Mouse (Mus musculus) myocyte (in vitro differentiated cells): ENCODE data around the gene Epc2. TPM values are rescaled to one million over a fixed set of nuclear protein-coding genes. Genes with fewer than 3 reads are reported as not detected.

Experiments
- H3K27me3 ChIP-seq: one replicate; pipeline ENCODE4 v1.6.1; 2011; ENCODE audit not compliant: control insufficient read depth, insufficient read depth, insufficient read length
- H3K36me3 ChIP-seq: one replicate; pipeline ENCODE4 v1.6.1; 2011; ENCODE audit not compliant: control insufficient read depth, insufficient read depth
- H3K4me2 ChIP-seq: one replicate; pipeline ENCODE4 v1.6.1; 2011; ENCODE audit warnings: low read depth, control low read depth
- H3K4me3 ChIP-seq: one replicate; pipeline ENCODE4 v1.5.1; 2011; ENCODE audit warnings: mild to moderate bottlenecking, control low read depth, moderate library complexity
- H3K79me2 ChIP-seq: one replicate; pipeline ENCODE4 v1.6.1; 2011; ENCODE audit not compliant: control insufficient read depth, insufficient read depth
- H3ac ChIP-seq: one replicate; pipeline ENCODE4 v1.6.1; 2011; ENCODE audit not compliant: control insufficient read depth, insufficient read length
- CEBPB ChIP-seq: IDR thresholded peaks from 2 replicates; pipeline ENCODE4 v1.6.1; 2011; ENCODE audit warnings: mild to moderate bottlenecking, moderate library complexity; ENCODE audit not compliant: poor library complexity, insufficient read depth, severe bottlenecking
- E2F4 ChIP-seq: IDR thresholded peaks from one replicate; pipeline ENCODE4 v1.6.1; 2011; ENCODE audit warnings: mild to moderate bottlenecking, control low read depth, moderate library complexity; ENCODE audit not compliant: insufficient read depth
- MAX ChIP-seq: IDR thresholded peaks from one replicate; pipeline ENCODE4 v1.6.1; 2011; ENCODE audit warnings: low read depth, mild to moderate bottlenecking, control low read depth
- MYOD1 ChIP-seq, 3 experiments: IDR thresholded peaks; one replicate each; pipeline ENCODE4 v1.6.1; 2011; ENCODE audit warnings: control low read depth in 2 of 3, low read depth in 2 of 3, mild to moderate bottlenecking in 2 of 3, moderate library complexity in 1 of 3; ENCODE audit not compliant: insufficient read length in 2 of 3, control insufficient read depth in 1 of 3
- MYOG ChIP-seq, 3 experiments: IDR thresholded peaks; one replicate each; pipeline ENCODE4 v1.6.1; 2011; ENCODE audit warnings: control low read depth in 2 of 3, low read depth in 2 of 3, mild to moderate bottlenecking in 2 of 3; ENCODE audit not compliant: insufficient read length in 2 of 3, control insufficient read depth in 1 of 3, insufficient read depth in 1 of 3
- POLR2A ChIP-seq: IDR thresholded peaks from one replicate; pipeline ENCODE4 v1.6.1; 2011; ENCODE audit warnings: low read depth, mild to moderate bottlenecking, control low read depth, moderate library complexity; ENCODE audit not compliant: insufficient read length
- POLR2AphosphoS2 ChIP-seq: IDR thresholded peaks from one replicate; pipeline ENCODE4 v1.6.1; 2011; ENCODE audit warnings: low read depth, control low read depth; ENCODE audit not compliant: insufficient read length
- REST ChIP-seq: IDR thresholded peaks from one replicate; pipeline ENCODE4 v1.6.1; 2011; ENCODE audit warnings: mild to moderate bottlenecking, control low read depth, moderate library complexity; ENCODE audit not compliant: insufficient read depth, insufficient read length
- SRF ChIP-seq: IDR thresholded peaks from one replicate; pipeline ENCODE4 v1.6.1; 2011; ENCODE audit warnings: low read depth; ENCODE audit not compliant: control insufficient read depth, insufficient read length
- TCF12 ChIP-seq: IDR thresholded peaks from one replicate; pipeline ENCODE4 v1.6.1; 2011; ENCODE audit warnings: mild to moderate bottlenecking, control low read depth; ENCODE audit not compliant: poor library complexity, insufficient read depth, severe bottlenecking
- TCF3 ChIP-seq: IDR thresholded peaks from one replicate; pipeline ENCODE4 v1.6.1; 2011; ENCODE audit warnings: low read depth, control low read depth; ENCODE audit not compliant: insufficient read length
- USF1 ChIP-seq: IDR thresholded peaks from one replicate; pipeline ENCODE4 v1.6.1; 2011; ENCODE audit warnings: low read depth, mild to moderate bottlenecking, control low read depth, moderate library complexity
- polyA plus RNA-seq: library from polyadenylated mRNA; unstranded; fragments of >200 nt; fragmentation: generic; extraction: Trizol; gene quantifications from one replicate; pipeline ENCODE4 v1.2.1, GENCODE M21; 2012; ENCODE audit warnings: missing spikeins

The Epc2 gene
- polyA plus RNA-seq, 1 experiment = 4.5 TPM

DNA sequence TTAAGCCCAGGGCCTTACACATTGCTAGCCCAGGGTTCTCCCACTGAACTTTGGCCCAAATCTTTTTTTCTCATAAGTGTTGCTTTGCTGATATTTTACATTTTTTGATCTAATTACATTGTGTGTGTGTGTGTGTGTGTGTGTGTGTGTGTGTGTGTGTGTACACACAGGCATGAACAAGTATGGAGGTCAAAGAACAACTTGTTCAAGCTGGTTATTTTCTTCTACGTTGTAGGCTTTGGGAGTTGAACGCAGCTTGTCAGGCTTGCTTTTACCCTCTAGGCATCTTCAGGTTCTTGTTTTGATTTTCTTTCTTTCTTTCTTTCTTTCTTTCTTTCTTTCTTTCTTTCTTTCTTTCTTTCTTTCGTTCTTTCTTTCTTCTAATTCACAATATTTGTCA, 19.9 kb downstream of the Epc2 start:
- no peaks in the 10 kb centered on the region for H3K36me3 ChIP-seq
- H3K4me2 ChIP-seq = no peak overlapping the region
- H3ac ChIP-seq = no peak overlapping the region
- TF ChIP-seq TCF3 = no peak
- no peak for TF ChIP-seq CEBPB
- TF ChIP-seq POLR2A = no peak
- TF ChIP-seq REST = no peak
- no peak for TF ChIP-seq SRF
- TF ChIP-seq E2F4 = no peak
- no peak for TF ChIP-seq MYOG (IDR thresholded peaks at IDR 0.05; ENCODE audit: control insufficient read depth in 1 of 3, insufficient read depth in 1 of 3, insufficient read length in 2 of 3, low read depth in 2 of 3)
- TF ChIP-seq TCF12 = no peak
- TF ChIP-seq MAX = no peak
- TF ChIP-seq POLR2AphosphoS2 = no peak
- no peak for TF ChIP-seq USF1
- no peak for TF ChIP-seq MYOD1 (IDR thresholded peaks at IDR 0.05; ENCODE audit: control insufficient read depth in 1 of 3, insufficient read length in 2 of 3, low read depth in 2 of 3)
- peaks cover 87% of the 10 kb centered on the region for H3K79me2 ChIP-seq
- no peak overlapping the region for H3K4me3 ChIP-seq
- no peaks in the 10 kb centered on the region for H3K27me3 ChIP-seq

DNA sequence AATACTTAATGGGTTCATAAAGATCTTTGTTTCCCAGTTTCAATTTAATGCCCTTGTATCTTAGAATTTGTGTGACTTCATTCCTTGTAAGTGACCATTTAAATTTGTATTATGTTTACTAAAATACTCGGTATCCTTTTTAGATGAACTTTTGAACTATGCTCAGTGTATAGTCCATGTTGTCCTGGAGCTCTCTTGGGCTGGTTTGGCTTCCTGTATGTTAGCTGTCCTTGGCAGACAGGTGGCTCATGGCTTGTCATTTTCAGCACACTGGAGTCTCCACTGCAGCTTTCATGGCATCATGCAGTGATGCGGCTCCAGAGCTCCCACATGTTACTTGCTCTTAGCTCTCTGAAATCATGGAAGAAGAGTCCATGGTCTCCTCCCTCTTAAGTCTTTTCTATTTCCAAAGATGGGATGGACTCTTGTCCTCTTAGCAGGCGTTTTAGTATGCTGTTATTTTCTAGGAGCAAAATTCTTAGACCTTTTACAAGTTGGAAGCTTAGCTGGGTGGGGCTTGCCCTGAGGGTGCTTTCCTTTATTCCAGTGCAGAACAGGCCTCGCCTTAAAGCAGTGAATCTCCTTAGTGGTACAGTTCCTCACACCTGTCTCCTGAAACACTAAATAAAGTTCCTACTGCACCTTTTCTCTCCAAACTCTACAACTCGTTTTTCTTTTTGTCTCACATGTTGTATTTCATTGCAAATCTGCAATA, 20.5 kb downstream of the Epc2 start:
- no peak for TF ChIP-seq MAX
- TF ChIP-seq E2F4 = no peak
- TF ChIP-seq MYOG (IDR thresholded peaks at IDR 0.05; ENCODE audit: control insufficient read depth in 1 of 3, insufficient read depth in 1 of 3, insufficient read length in 2 of 3, low read depth in 2 of 3) = no peak
- TF ChIP-seq REST = no peak
- no peak for TF ChIP-seq TCF12
- no peak for TF ChIP-seq MYOD1 (IDR thresholded peaks at IDR 0.05; ENCODE audit: control insufficient read depth in 1 of 3, insufficient read length in 2 of 3, low read depth in 2 of 3)
- no peak for TF ChIP-seq POLR2A
- TF ChIP-seq CEBPB = no peak
- TF ChIP-seq POLR2AphosphoS2 = no peak
- no peak for TF ChIP-seq TCF3
- TF ChIP-seq SRF = no peak
- TF ChIP-seq USF1 = no peak
- no peaks in the 10 kb centered on the region for H3K36me3 ChIP-seq
- no peak overlapping the region for H3ac ChIP-seq
- no peak overlapping the region for H3K4me3 ChIP-seq
- H3K4me2 ChIP-seq = no peak overlapping the region
- H3K79me2 ChIP-seq = peaks cover 81% of the 10 kb centered on the region
- H3K27me3 ChIP-seq = no peaks in the 10 kb centered on the region

DNA sequence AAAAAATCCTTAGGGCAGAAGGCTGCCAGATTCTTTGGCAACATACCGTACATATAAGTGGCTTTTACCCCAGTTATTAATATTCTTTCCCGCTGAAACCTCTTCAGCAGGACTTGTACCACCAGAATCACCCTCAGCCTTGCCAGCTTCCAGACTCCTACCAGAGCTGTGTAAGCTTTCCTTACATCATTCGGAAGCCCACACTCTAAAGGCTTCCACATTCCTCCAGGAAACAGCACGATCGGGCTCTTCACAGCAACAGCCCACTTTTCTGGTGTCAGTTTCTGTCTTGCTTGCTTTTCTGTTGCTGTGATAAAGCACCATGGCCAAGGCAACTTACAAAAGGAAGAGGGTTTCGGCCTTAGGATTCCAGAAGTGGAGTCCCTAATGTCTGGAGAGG, 21.2 kb downstream of the Epc2 start:
- Histone ChIP-seq H3ac (no peak overlapping the region), H3K79me2 (peaks cover 75% of the 10 kb centered on the region), H3K36me3 (no peaks in the 10 kb centered on the region), H3K4me3 (no peak overlapping the region), H3K27me3 (no peaks in the 10 kb centered on the region), H3K4me2 (no peak overlapping the region)
- TF ChIP-seq TCF3 = no peak

DNA sequence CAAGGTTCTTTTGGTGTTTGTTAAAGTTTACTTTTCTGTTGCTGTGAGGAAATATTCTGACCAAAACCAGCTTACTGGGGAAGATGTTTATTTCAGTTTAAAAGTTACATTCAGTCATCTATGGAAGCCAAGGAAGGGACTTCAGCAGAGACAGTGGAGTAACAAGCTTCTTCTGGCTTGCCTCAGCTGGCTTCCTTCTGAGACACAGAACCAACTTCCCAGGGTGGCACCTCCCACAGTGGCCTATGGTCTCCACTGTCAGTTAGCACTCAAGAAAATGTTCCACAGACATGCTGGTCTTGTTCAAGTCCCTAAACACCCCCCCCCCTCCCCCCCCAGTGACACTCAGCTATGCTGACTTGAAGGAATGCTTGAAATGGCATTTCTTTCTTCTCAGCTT, 30.9 kb downstream of the Epc2 start:
- Histone ChIP-seq H3K4me3 (no peak overlapping the region), H3K36me3 (no peaks in the 10 kb centered on the region), H3K27me3 (no peaks in the 10 kb centered on the region), H3K79me2 (peaks cover 59% of the 10 kb centered on the region), H3K4me2 (no peak overlapping the region), H3ac (no peak overlapping the region)
- TF ChIP-seq POLR2AphosphoS2 (no peak), MYOD1 (IDR thresholded peaks at IDR 0.05; ENCODE audit: control insufficient read depth in 1 of 3, insufficient read length in 2 of 3, low read depth in 2 of 3) (no peak), SRF (no peak), TCF3 (no peak), REST (no peak), CEBPB (no peak), E2F4 (no peak), USF1 (no peak), MAX (no peak), POLR2A (no peak), TCF12 (no peak), MYOG (IDR thresholded peaks at IDR 0.05; ENCODE audit: control insufficient read depth in 1 of 3, insufficient read depth in 1 of 3, insufficient read length in 2 of 3, low read depth in 2 of 3) (no peak)

DNA sequence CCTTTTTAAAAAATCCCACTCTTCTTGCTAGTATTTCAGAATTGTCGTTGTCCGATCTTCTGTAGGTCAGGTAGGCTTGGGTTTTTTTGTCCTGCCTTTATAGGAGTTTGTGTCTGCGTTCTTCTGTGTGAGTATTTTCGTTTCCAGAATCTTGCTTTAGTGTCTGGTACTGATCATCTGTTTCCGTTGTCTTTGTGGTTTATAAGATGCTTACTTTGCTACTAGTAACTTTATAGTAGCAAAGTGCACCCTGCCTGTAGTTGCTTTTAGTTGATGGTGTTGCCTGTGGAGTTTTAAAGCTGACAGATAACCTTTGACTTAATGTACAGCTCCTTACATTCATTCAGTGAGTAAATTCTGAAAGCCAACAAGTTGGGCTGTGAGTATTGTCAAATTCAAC, 32.1 kb downstream of the Epc2 start:
- no peak overlapping the region for H3K4me2 ChIP-seq
- peaks cover 70% of the 10 kb centered on the region for H3K79me2 ChIP-seq
- no peak for TF ChIP-seq USF1
- TF ChIP-seq MYOG (IDR thresholded peaks at IDR 0.05; ENCODE audit: control insufficient read depth in 1 of 3, insufficient read depth in 1 of 3, insufficient read length in 2 of 3, low read depth in 2 of 3) = no peak
- TF ChIP-seq MAX = no peak
- no peak for TF ChIP-seq SRF
- TF ChIP-seq POLR2A = no peak
- no peak for TF ChIP-seq TCF3
- TF ChIP-seq TCF12 = no peak
- TF ChIP-seq MYOD1 (IDR thresholded peaks at IDR 0.05; ENCODE audit: control insufficient read depth in 1 of 3, insufficient read length in 2 of 3, low read depth in 2 of 3) = no peak
- no peak overlapping the region for H3ac ChIP-seq
- no peak overlapping the region for H3K4me3 ChIP-seq
- no peaks in the 10 kb centered on the region for H3K27me3 ChIP-seq
- H3K36me3 ChIP-seq = no peaks in the 10 kb centered on the region
